Mouse (Mus musculus) CH12.LX (cell line): Measurements from ENCODE around the gene Ldlr. TPM values are rescaled to one million over a fixed set of nuclear protein-coding genes. Genes with fewer than 3 reads are reported as not detected.

ENCODE experiments used
- DNase-seq: peaks from one replicate; pipeline ENCODE4 v3.0.0-alpha.2; 2013; ENCODE audit errors: extremely low read depth
- H3K27ac ChIP-seq: 2 replicates; pipeline ENCODE4 v1.5.1; 2012; ENCODE audit warnings: low read depth, mild to moderate bottlenecking, control low read depth, moderate library complexity; ENCODE audit not compliant: insufficient read depth
- H3K27me3 ChIP-seq: replicated peaks from 2 replicates; pipeline ENCODE3; 2012; ENCODE audit warnings: inconsistent platforms
- H3K36me3 ChIP-seq, 2 experiments: replicated peaks in 1 of 2; 2 replicates each; pipeline versions ENCODE3 to v1.6.1; 2012; ENCODE audit warnings: inconsistent platforms in 1 of 2, low read length in 1 of 2, mild to moderate bottlenecking in 1 of 2, mixed read lengths in 1 of 2, moderate library complexity in 1 of 2; ENCODE audit not compliant: control insufficient read depth in 1 of 2, insufficient read depth in 1 of 2
- H3K4me1 ChIP-seq, 2 experiments: 2 replicates each; pipeline ENCODE4 v1.6.1; 2012; ENCODE audit warnings: inconsistent platforms in 1 of 2, moderate library complexity in 1 of 2; ENCODE audit not compliant: insufficient read depth in 2 of 2, control insufficient read depth in 1 of 2
- H3K4me2 ChIP-seq: 2 replicates; pipeline ENCODE4 v1.6.1; 2012; ENCODE audit warnings: low read depth, mild to moderate bottlenecking, control low read depth; ENCODE audit not compliant: poor library complexity, insufficient read depth, severe bottlenecking
- H3K4me3 ChIP-seq, 3 experiments: fragments of 150-350 bp in 1 of 3; sonication (generic) in 1 of 3; replicated peaks in 1 of 3; 2 replicates each; pipeline versions ENCODE3 to v1.5.1; 2011 to 2012; ENCODE audit warnings: low read depth in 2 of 3, low read length in 2 of 3, mild to moderate bottlenecking in 2 of 3, moderate library complexity in 2 of 3, control low read depth in 1 of 3, improper control_type of control experiment in 1 of 3, inconsistent platforms in 1 of 3, mixed read lengths in 1 of 3; ENCODE audit not compliant: poor library complexity in 1 of 3
- H3K79me2 ChIP-seq: replicated peaks from 2 replicates; pipeline ENCODE4 v1.6.1; 2012; ENCODE audit warnings: mild to moderate bottlenecking, moderate library complexity; ENCODE audit not compliant: control insufficient read depth, poor library complexity, insufficient read depth, severe bottlenecking; ENCODE audit errors: extremely low read depth
- H3K9ac ChIP-seq: 2 replicates; pipeline ENCODE4 v1.6.1; 2012; ENCODE audit warnings: low read depth, mild to moderate bottlenecking, control low read depth, moderate library complexity; ENCODE audit not compliant: insufficient read depth
- H3K9me3 ChIP-seq: replicated peaks from 2 replicates; pipeline ENCODE3; 2012; ENCODE audit warnings: low read length, inconsistent platforms, mixed read lengths
- CTCF ChIP-seq, 2 experiments: IDR thresholded peaks in 1 of 2; conservative IDR thresholded peaks in 1 of 2; 2 replicates each; pipeline ENCODE4 v1.5.1; 2011 to 2012; ENCODE audit warnings: low read depth in 2 of 2, low read length in 2 of 2, improper control_type of control experiment in 1 of 2, inconsistent platforms in 1 of 2, mild to moderate bottlenecking in 1 of 2, moderate library complexity in 1 of 2
- GABPA ChIP-seq: IDR thresholded peaks from 2 replicates; pipeline ENCODE4 v1.6.1; 2012; ENCODE audit warnings: low read depth, low read length, improper control_type of control experiment, inconsistent platforms; ENCODE audit not compliant: insufficient replicate concordance
- MAX ChIP-seq: IDR thresholded peaks from 2 replicates; pipeline ENCODE4 v1.6.1; 2011; ENCODE audit warnings: low read length, improper control_type of control experiment
- MAZ ChIP-seq: IDR thresholded peaks from 2 replicates; pipeline ENCODE4 v1.6.1; 2012; ENCODE audit warnings: low read depth, mild to moderate bottlenecking, inconsistent platforms, low read length, improper control_type of control experiment, moderate library complexity
- MYC ChIP-seq: IDR thresholded peaks from 2 replicates; pipeline ENCODE4 v1.6.1; 2011; ENCODE audit warnings: low read depth, mild to moderate bottlenecking, improper control_type of control experiment, low read length
- NELFE ChIP-seq: IDR thresholded peaks from 2 replicates; pipeline ENCODE4 v1.6.1; 2011; ENCODE audit warnings: low read depth, low read length, improper control_type of control experiment
- NRF1 ChIP-seq: IDR thresholded peaks from 2 replicates; pipeline ENCODE4 v1.6.1; 2014; ENCODE audit warnings: low read depth, mild to moderate bottlenecking, inconsistent platforms, low read length, improper control_type of control experiment, moderate library complexity
- PAX5 ChIP-seq: IDR thresholded peaks from 2 replicates; pipeline ENCODE4 v1.6.1; 2012; ENCODE audit warnings: low read length, inconsistent platforms, mixed read lengths
- POLR2AphosphoS2 ChIP-seq: IDR thresholded peaks from 2 replicates; pipeline ENCODE4 v1.6.1; 2011; ENCODE audit warnings: low read depth, low read length, improper control_type of control experiment
- RAD21 ChIP-seq: IDR thresholded peaks from 2 replicates; pipeline ENCODE4 v1.6.1; 2011; ENCODE audit warnings: low read depth, mild to moderate bottlenecking, low read length, improper control_type of control experiment, moderate library complexity
- RCOR1 ChIP-seq: conservative IDR thresholded peaks from 2 replicates; pipeline ENCODE4 v1.6.1; 2012; ENCODE audit warnings: low read depth, mild to moderate bottlenecking, inconsistent platforms, low read length, improper control_type of control experiment
- SIN3A ChIP-seq: IDR thresholded peaks from 2 replicates; pipeline ENCODE4 v1.6.1; 2012; ENCODE audit warnings: low read length, improper control_type of control experiment, inconsistent platforms
- SMC3 ChIP-seq: IDR thresholded peaks from 2 replicates; pipeline ENCODE4 v1.6.1; 2011; ENCODE audit warnings: low read depth, low read length, improper control_type of control experiment
- TBP ChIP-seq: conservative IDR thresholded peaks from 2 replicates; pipeline ENCODE4 v1.6.1; 2011; ENCODE audit warnings: low read depth, low read length, improper control_type of control experiment
- TCF12 ChIP-seq: IDR thresholded peaks from 2 replicates; pipeline ENCODE4 v1.6.1; 2014; ENCODE audit warnings: low read depth, mild to moderate bottlenecking, inconsistent platforms, low read length, improper control_type of control experiment
- ZC3H11A ChIP-seq: IDR thresholded peaks from 2 replicates; pipeline ENCODE4 v1.6.1; 2012; ENCODE audit warnings: low read depth, mild to moderate bottlenecking, inconsistent platforms, low read length, improper control_type of control experiment
- ZNF384 ChIP-seq: IDR thresholded peaks from 2 replicates; pipeline ENCODE4 v1.6.1; 2012; ENCODE audit warnings: low read depth, low read length, improper control_type of control experiment, inconsistent platforms
- dilution Hi-C: fragments of 300-500 bp; cut with MboI; formaldehyde crosslinking; loops from 2 replicates; pipeline ENCODE4 v1.14.3; 2020; ENCODE audit warnings: low sequenced_read_pairs; ENCODE audit not compliant: extremely low pct_unique_long_range_greater_than_20kb, extremely low pct_ligation_motif_present
- in situ Hi-C: fragments of 300-500 bp; cut with MboI; formaldehyde crosslinking; loops from 3 replicates; pipeline ENCODE4 v1.14.3; 2019; ENCODE audit warnings: low sequenced_read_pairs, low pct_ligation_motif_present, low pct_unique_long_range_greater_than_20kb, mixed read lengths
- polyA plus RNA-seq: library from polyadenylated mRNA; unstranded; fragments of >175 nt; gene quantifications from 2 replicates; pipeline ENCODE4 v1.2.1, GENCODE M21; 2012; ENCODE audit warnings: low read depth; ENCODE audit not compliant: insufficient read length
- total RNA-seq, 2 experiments: library from RNA; depleted of rRNA; stranded (reverse); fragments of 300-350 nt in 1 of 2; fragments of >200 nt in 1 of 2; gene quantifications; 2 replicates each; pipeline ENCODE4 v1.2.3; 2012 to 2014

Ldlr gene
- total and polyA plus RNA-seq, 3 experiments = 24.0 to 34.7 (median 24.9) TPM

DNA sequence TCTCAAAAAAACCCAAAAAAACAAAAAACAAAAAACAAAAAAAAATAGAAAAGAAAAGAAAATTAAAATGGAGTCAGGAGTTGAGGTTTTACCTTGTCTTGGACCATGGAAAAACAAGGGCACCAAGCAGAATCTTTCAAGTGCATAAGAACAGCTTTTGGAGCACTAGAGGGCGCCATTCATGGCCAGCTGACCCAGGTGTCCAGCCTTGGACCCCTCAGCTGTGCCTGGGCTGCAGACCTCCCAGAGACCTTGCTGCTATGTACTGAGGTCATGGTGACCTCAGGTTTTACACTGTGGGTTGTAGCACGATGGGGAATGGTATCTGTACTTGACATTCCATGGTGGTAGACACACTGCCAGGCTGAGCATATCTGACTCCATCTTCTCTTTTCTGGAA is 31.4 kb upstream of the Ldlr start:
- dilution Hi-C loops (no loop called here), in situ Hi-C loops (loop anchor here (5.0 kb wide), 1 partner anchor 110 kb away; no protein-coding TSS in a partner anchor)
- no peak for DNase-seq
- H3K9me3 ChIP-seq = no peaks in the 10 kb centered on the region
- H3K4me3 ChIP-seq = no peak overlapping the region
- TF ChIP-seq POLR2AphosphoS2 (no peak), RAD21 (peak; percentile 13), SIN3A (no peak), NRF1 (no peak), SMC3 (peak; percentile 45), CTCF (conservative IDR thresholded peaks at IDR 0.05 in 1 of 2, IDR thresholded peaks at IDR 0.05 in 1 of 2; ENCODE audit: low read depth in 2 of 2, low read length in 2 of 2) (peak in 1 of 2 experiments; percentile 62; a peak in 2 of 4 replicates)
- H3K4me2 ChIP-seq = no peak overlapping the region
- H3K9ac ChIP-seq = no peak overlapping the region
- H3K4me1 ChIP-seq = peaks cover 0 to 2% of the 10 kb centered on the region in 2 experiments; a peak in 2 of 4 replicates
- H3K79me2 ChIP-seq = no peaks in the 10 kb centered on the region
- no peak overlapping the region for H3K27ac ChIP-seq
- peaks cover 55 to 91% of the 10 kb centered on the region in 2 experiments for H3K36me3 ChIP-seq
- H3K27me3 ChIP-seq = no peaks in the 10 kb centered on the region

DNA sequence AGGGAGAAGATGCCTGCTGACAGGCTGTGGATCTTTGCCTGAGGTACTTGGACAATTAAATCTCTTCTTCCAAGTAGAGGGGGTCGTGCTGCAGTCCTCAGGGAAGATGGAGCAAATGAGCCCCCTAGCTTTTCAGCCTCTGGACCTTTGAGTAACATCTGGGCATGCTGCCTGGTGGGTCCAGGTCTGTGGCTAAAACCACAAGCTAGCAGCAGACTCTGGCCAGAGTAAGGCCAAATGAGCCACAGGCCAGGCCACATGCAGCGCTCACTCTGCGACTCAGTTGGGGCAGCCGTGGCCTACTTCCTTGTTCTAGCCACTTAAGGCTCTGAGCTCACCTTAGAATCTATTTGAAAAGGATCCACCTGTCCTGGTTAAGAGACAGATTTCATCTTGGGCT is 30.8 kb upstream of the Ldlr start:
- Histone ChIP-seq H3K79me2 (no peaks in the 10 kb centered on the region), H3K9ac (no peak overlapping the region), H3K4me2 (no peak overlapping the region), H3K9me3 (no peaks in the 10 kb centered on the region), H3K4me1 (peaks cover 2 to 8% of the 10 kb centered on the region in 2 experiments; a peak in 2 of 4 replicates), H3K27ac (no peak overlapping the region), H3K36me3 (peaks cover 55 to 91% of the 10 kb centered on the region in 2 experiments), H3K27me3 (no peaks in the 10 kb centered on the region), H3K4me3 (no peak overlapping the region)
- dilution Hi-C loops = no loop called here
- in situ Hi-C loops = loop anchor here (5.0 kb wide), 1 partner anchor 110 kb away; no protein-coding TSS in a partner anchor
- TF ChIP-seq MAX (no peak), GABPA (no peak), TCF12 (no peak), ZNF384 (no peak), TBP (no peak), RAD21 (no peak), MYC (no peak), MAZ (no peak), SIN3A (no peak), ZC3H11A (no peak), RCOR1 (no peak), NELFE (no peak), PAX5 (no peak)
- no peak for DNase-seq
